Mouse (Mus musculus) thymus, adult 2 months (tissue): ENCODE measurements around the gene Preb.

Source experiments
- CTCF ChIP-seq: fragments of 200-500 bp; IDR thresholded peaks from 2 replicates; pipeline ENCODE4 v1.5.1; 2012; ENCODE audit warnings: mild to moderate bottlenecking, control low read depth, low read length, moderate library complexity, borderline replicate concordance; ENCODE audit not compliant: control insufficient read depth, poor library complexity, insufficient read depth; ENCODE audit errors: extremely low read depth
- POLR2A ChIP-seq: fragments of 200-500 bp; IDR thresholded peaks from 2 replicates; pipeline ENCODE4 v1.6.1; 2012; ENCODE audit warnings: mild to moderate bottlenecking, low read length, control low read depth, moderate library complexity; ENCODE audit not compliant: control insufficient read depth, poor library complexity, insufficient read depth; ENCODE audit errors: extremely low read depth

- TF ChIP-seq CTCF = no peak
- no peak for TF ChIP-seq POLR2A
Observed at GRCm38 (mm10) chr5:30957891-30958290, 2.3 kb downstream of the Preb start.
